Mouse (Mus musculus) stomach, postnatal 0 days (tissue): Measurements from ENCODE around the gene Rab3b.

Experiments used
- CTCF ChIP-seq: IDR thresholded peaks from 2 replicates; pipeline ENCODE4 v1.5.1; 2016; ENCODE audit warnings: antibody characterized with exemption, low read depth, mild to moderate bottlenecking, moderate library complexity
- EP300 ChIP-seq: optimal IDR thresholded peaks from 2 replicates; pipeline ENCODE3; 2016; ENCODE audit warnings: antibody characterized with exemption

- TF ChIP-seq CTCF (peak; percentile 24; the same call in 1 of the 2 replicates), EP300 (no peak)
Observed at GRCm38 (mm10) chr4:108834115-108834970, 44.5 kb upstream of the Rab3b start, which contains the start of gene Txndc12.
